Mouse (Mus musculus): Measurements from ENCODE around the gene Wdr25.

DNA sequence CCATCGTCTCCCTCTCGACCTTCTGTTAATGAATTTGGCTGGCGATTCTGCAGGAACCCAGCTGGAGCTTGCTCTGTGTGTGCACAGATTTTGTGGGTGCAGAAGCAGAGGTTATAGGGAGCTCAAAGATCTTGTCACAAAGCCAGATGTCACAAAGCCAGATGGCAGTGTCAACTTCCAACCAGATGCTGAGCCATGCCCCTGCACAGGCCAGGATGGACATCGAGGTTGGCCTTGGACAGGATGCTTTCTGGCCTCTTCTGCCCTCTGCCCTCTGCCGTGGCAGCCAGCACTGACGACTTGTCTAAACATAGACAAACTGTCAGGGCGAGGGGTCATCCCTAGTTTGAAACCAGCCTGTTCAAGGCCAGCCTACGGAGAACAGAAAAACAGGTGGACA, 43.3 kb upstream of the Wdr25 start:
- TF ChIP-seq POLR2A (IDR thresholded peaks at IDR 0.05; ENCODE audit: borderline replicate concordance, control insufficient read depth, low read depth, low read length): no peak
- no peak for TF ChIP-seq CTCF (IDR thresholded peaks at IDR 0.05; ENCODE audit: control insufficient read depth, insufficient read depth, low read length)

Measured in bone marrow, adult 2 months (tissue).